Mouse (Mus musculus) ES-Bruce4 (cell line): ENCODE measurements around the gene Klk13.

Source experiments
- CTCF ChIP-seq: IDR thresholded peaks from one replicate; pipeline ENCODE4 v1.8.1; 2011; ENCODE audit warnings: low read depth, low read length
- EP300 ChIP-seq: IDR thresholded peaks from 2 replicates; pipeline ENCODE4 v1.6.1; 2011; ENCODE audit warnings: low read depth, low read length; ENCODE audit not compliant: insufficient read depth

- no peak for TF ChIP-seq CTCF
- TF ChIP-seq EP300: no peak
Observed at GRCm38 (mm10) chr7:43775311-43776057, 63.1 kb downstream of the Klk13 start.
